Mouse (Mus musculus): ENCODE measurements around the gene Tnni2. TPM values are rescaled to one million over a fixed set of nuclear protein-coding genes. Genes with fewer than 3 reads are reported as not detected.

The Tnni2 gene
- polyA plus RNA-seq, 1 experiment, result 1.2 TPM

DNA sequence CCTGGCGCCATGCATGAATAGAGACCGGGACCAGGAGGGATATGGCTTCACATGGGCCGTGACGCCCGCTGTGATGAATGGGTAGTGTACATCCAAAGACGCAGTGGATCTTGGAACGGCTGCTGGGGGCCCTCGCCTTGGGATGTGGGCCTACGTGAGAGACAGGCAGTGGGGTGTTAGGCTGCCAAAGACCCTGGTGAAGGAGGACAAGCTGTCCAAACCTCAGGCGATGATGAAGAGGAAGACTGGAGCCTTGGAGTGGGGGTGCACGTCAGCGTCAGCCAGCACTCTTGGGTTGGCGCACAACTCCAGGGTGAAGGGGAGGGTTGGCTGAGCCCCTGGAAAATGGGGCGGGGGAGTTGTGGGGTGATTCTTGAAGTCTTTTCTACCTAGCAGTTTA, 10.5 kb upstream of the Tnni2 start:
- no peak for DNase-seq (ENCODE audit: low read depth)
- TF ChIP-seq CTCF (IDR thresholded peaks at IDR 0.05; ENCODE audit: borderline replicate concordance, extremely low read depth, insufficient read depth, insufficient read length) (no peak), POLR2A (IDR thresholded peaks at IDR 0.05; ENCODE audit: borderline replicate concordance, extremely low read depth, insufficient read depth, insufficient read length, poor library complexity, severe bottlenecking) (no peak)

DNA sequence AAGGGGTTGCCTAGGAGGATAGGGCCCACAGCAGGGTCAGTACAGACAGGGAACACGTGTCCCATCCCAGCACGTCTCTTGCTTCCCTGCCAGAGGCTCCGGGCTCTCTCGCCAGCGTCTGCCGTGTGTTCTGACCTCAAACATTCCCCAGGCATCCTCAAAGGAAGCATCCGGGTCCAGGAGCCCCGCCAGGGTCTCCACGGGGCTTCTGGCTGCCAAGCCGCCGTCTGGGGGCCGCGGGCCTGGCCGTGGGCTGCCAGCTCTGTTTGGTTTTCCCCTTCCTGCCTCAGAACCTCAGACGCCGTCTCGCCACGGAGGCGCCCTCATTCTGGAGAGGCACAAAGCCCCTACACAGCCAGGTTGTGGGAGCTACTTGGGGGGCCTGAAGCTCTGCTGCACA, 8.0 kb upstream of the Tnni2 start:
- TF ChIP-seq POLR2A (IDR thresholded peaks at IDR 0.05; ENCODE audit: borderline replicate concordance, extremely low read depth, insufficient read depth, insufficient read length, poor library complexity, severe bottlenecking), result no peak
- no peak for TF ChIP-seq CTCF (IDR thresholded peaks at IDR 0.05; ENCODE audit: borderline replicate concordance, extremely low read depth, insufficient read depth, insufficient read length)
- DNase-seq (ENCODE audit: low read depth), result no peak

DNA sequence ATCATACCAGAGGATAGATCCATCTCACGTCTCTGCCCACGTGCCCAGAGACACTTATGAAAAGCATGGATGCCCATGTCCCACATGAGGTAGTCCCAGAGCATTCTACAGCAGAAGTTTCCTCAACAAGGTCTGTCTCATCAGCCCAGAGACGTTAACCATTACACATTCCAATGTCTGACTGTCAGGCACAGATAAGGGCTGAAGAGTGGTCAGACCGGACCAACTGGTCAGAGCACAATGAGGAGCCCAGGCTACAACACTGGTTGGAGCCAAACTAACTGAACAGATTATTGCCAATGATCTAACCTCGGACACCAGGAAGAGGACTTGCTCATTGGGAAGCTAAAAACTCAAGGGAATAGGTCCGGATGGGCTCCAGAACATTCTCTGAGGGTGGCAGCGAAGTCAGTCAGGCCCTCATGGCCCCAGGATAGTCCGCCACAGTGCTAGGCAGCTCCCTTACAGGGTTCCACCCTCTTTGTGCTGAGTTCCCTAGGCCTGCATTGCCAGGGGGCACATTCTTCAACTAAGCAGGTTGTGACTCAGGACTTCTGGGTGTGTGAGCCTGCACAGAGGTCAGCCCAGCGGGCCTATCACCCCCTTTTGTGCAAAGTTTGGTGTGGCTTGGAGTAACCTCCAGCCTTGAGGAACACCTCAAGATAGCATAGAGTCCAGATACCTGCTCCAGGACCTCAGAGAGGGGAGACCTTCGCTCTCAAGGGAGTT, 7.3 kb upstream of the Tnni2 start, which contains the start of gene Syt8:
TSS of gene Syt8 (plus strand) at position 714 of the 729 bp plus-strand sequence.
- TF ChIP-seq POLR2A (IDR thresholded peaks at IDR 0.05; ENCODE audit: borderline replicate concordance, extremely low read depth, insufficient read depth, insufficient read length, poor library complexity, severe bottlenecking), result no peak
- no peak for TF ChIP-seq CTCF (IDR thresholded peaks at IDR 0.05; ENCODE audit: borderline replicate concordance, extremely low read depth, insufficient read depth, insufficient read length)
- no peak for DNase-seq (ENCODE audit: low read depth)

DNA sequence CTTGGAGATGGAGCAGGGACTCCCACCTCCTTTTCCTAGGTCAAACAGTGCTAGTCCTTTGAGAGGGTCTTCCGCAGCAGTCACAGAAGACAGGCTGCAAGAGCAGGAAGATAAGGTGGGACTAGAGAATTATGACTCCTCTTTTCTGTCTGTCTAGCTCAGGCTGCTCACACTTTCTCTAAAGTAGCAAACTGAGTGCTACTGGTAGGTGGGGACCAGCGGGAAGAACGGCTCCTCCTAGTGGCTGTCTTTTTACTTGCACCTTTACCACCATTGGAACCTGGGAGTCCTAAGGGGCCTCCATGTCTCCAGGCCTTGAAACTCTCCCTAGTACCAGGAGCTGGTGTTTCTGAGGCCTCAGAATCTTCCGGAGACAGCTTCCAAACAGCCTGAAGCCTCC, 6.1 kb upstream of the Tnni2 start:
- DNase-seq (ENCODE audit: low read depth), result peak; percentile 71

DNA sequence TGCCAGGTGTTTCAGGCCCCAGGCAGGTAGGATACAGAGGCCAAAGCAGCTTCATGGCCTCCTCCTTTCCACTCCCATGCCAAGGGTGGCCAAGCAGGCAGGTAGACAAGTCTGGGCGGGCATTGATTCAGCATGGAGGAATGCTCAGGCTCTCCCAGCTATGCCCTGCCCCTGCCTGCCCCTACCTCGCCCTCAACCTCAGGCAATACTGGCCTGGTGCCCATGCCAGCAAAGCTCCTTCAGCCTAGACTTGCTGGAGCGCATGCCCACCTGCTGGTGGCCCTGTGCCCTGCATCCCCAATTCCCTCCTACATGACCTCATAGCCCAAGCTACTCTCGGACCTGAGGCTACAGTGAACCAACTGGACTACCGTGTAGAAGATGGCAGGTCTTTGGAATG, 4.3 kb upstream of the Tnni2 start:
- TF ChIP-seq POLR2A (IDR thresholded peaks at IDR 0.05; ENCODE audit: borderline replicate concordance, extremely low read depth, insufficient read depth, insufficient read length, poor library complexity, severe bottlenecking) (no peak), CTCF (IDR thresholded peaks at IDR 0.05; ENCODE audit: borderline replicate concordance, extremely low read depth, insufficient read depth, insufficient read length) (no peak)
- DNase-seq (ENCODE audit: low read depth), result no peak

More for the DNA sequence above, 6.1 kb upstream of the Tnni2 start:
- TF ChIP-seq POLR2A (IDR thresholded peaks at IDR 0.05; ENCODE audit: borderline replicate concordance, extremely low read depth, insufficient read depth, insufficient read length, poor library complexity, severe bottlenecking) (no peak), CTCF (IDR thresholded peaks at IDR 0.05; ENCODE audit: borderline replicate concordance, extremely low read depth, insufficient read depth, insufficient read length) (peak; percentile 76; the same call in 1 of the 2 replicates)

DNA sequence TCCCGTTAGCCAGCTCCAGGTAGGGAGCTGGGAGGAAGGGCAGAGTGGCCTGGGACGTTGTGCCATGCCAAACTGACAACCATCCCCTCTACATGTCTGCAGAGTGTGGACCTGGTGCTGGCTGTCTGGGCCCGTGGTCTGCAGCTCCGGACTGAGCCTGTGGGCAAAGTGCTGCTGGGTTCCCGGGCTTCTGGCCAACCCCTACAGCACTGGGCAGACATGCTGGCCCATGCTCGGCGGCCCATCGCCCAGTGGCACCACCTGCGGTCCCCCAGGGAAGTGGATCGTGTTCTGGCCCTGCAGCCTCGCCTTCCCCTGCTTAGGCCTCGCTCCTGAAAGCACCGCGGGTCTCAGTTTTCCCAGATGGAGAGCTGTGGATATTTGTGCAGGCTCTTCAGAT, 1.6 kb upstream of the Tnni2 start:
- no peak for TF ChIP-seq POLR2A (IDR thresholded peaks at IDR 0.05; ENCODE audit: borderline replicate concordance, extremely low read depth, insufficient read depth, insufficient read length, poor library complexity, severe bottlenecking)
- no peak for TF ChIP-seq CTCF (IDR thresholded peaks at IDR 0.05; ENCODE audit: borderline replicate concordance, extremely low read depth, insufficient read depth, insufficient read length)

DNA sequence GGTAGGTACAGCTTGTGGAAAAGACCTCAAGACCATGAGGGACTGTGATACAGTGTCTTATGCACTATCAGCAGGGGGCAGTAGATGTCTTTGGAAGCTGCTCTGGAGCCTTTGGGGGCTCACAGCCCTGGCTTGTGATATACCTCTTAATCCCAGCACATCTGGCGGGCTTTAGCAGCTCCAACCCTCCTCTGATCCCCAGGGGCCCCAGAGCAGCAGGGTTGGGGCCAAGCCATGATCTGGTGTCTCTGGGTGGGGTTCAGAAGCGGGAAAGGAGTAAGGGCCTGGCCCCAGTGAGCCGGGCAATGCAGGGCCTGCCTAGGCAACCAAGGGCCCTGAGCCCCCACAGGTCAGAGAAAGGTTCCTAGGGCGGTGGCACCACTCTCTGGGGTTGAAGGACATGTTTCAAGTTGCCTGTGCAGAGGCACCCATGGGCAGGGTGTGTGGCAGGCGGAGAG, 922 bp upstream of the Tnni2 start:
- DNase-seq (ENCODE audit: low read depth), result peak; percentile 74
- TF ChIP-seq POLR2A (IDR thresholded peaks at IDR 0.05; ENCODE audit: borderline replicate concordance, extremely low read depth, insufficient read depth, insufficient read length, poor library complexity, severe bottlenecking) (no peak), CTCF (IDR thresholded peaks at IDR 0.05; ENCODE audit: borderline replicate concordance, extremely low read depth, insufficient read depth, insufficient read length) (peak; percentile 66; the same call in 1 of the 2 replicates)

More for the DNA sequence above, 1.6 kb upstream of the Tnni2 start:
- DNase-seq (ENCODE audit: low read depth), result no peak

DNA sequence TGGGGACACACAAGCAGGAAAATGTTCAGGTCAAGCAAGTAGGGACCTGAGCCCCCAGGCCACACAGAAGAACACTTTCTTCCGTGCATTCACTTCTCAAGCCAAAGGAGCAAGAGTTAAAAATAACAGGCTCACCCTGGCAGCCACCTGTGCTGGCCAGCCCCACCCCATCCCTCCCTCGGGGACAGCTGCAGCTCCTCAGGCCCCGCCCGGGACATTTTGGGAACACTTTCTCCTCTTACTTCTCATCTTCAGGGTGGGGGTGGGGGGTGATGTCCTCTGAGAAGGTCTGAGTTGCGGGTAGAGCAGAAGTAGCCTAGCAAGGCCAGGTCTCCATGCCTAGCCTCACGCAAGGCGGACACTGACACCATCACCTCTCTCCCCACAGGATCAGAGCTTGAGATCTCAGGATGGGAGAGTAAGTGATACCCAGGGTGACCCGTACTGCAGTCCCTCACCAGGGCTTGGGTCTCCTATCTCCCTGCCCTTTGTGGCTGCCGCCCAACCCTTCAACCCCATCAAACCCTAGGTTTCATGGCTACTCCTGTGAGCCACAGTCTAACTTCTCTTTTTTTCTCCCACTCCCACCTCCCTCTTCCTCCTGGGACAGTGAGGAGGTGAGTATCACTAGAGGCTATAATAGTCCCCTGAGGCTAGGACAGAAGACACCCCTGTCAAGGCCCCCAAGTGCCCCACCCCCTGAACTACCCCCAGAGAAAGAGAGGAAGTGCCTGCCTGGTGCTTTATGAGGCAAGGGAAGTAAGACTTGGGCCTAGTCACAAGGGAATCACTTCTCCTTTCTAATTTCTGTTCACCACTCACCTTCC, 686 bp downstream of the Tnni2 start:
- DNase-seq (ENCODE audit: low read depth), result no peak
- no peak for TF ChIP-seq POLR2A (IDR thresholded peaks at IDR 0.05; ENCODE audit: borderline replicate concordance, extremely low read depth, insufficient read depth, insufficient read length, poor library complexity, severe bottlenecking)
- TF ChIP-seq CTCF (IDR thresholded peaks at IDR 0.05; ENCODE audit: borderline replicate concordance, extremely low read depth, insufficient read depth, insufficient read length), result no peak

DNA sequence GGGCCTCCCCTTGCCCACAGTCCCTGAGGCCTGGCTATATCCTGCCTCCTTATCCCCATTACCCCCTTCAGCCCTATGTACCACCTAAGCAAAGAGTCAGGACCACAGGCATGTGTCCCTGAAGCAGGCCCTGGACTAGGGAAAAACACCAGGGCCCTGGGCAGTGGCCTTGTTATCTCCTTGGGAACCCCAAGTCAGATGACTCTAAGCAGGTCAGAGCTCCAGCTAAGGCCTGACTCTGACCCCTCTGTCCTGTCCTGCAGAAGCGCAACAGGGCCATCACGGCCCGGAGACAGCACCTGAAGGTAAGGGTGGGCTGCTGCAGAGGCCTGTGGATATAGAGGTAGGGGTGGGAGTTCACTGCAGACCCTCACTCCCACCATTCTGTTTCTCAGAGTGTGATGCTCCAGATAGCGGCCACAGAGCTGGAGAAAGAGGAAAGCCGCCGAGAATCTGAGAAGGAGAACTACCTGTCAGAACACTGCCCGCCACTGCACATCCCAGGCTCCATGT, 1.4 kb downstream of the Tnni2 start:
- DNase-seq (ENCODE audit: low read depth), result no peak
- TF ChIP-seq CTCF (IDR thresholded peaks at IDR 0.05; ENCODE audit: borderline replicate concordance, extremely low read depth, insufficient read depth, insufficient read length) (no peak), POLR2A (IDR thresholded peaks at IDR 0.05; ENCODE audit: borderline replicate concordance, extremely low read depth, insufficient read depth, insufficient read length, poor library complexity, severe bottlenecking) (no peak)

DNA sequence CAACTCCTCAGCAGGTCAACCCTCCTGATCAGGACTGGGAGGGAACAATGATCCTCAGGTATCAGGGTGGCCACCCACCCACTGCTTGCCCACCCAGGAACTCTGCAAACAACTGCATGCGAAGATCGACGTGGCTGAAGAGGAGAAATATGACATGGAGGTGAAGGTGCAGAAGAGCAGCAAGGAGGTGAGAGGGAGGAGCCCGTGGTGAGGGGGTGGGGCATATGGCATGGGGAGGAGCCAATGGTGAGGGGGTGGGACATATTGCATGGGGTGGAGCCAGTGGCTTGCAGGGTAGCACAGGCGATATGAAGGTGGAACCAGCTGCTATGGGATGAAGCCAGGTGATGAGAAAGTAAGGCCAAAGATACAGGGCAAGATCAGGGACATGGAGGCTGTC, 1.9 kb downstream of the Tnni2 start:
- no peak for DNase-seq (ENCODE audit: low read depth)
- TF ChIP-seq CTCF (IDR thresholded peaks at IDR 0.05; ENCODE audit: borderline replicate concordance, extremely low read depth, insufficient read depth, insufficient read length), result no peak

DNA sequence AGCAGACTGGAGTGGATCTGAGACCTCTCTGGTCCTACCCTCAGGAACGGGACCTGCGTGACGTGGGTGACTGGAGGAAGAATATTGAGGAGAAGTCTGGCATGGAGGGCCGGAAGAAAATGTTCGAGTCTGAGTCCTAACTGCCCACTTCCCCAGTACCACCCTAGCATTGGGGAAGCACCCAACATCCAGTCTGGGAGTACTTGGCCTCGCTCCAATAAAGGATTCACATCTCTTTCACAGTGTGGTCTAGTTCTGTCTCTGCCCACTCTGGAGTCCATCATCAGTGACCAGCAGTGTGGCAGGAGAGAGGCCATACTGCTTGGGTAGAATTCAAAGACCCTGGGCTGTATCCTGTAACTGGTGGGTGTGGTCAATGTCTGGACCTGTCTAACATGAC, 2.6 kb downstream of the Tnni2 start:
- TF ChIP-seq CTCF (IDR thresholded peaks at IDR 0.05; ENCODE audit: borderline replicate concordance, extremely low read depth, insufficient read depth, insufficient read length) (no peak), POLR2A (IDR thresholded peaks at IDR 0.05; ENCODE audit: borderline replicate concordance, extremely low read depth, insufficient read depth, insufficient read length, poor library complexity, severe bottlenecking) (no peak)
- no peak for DNase-seq (ENCODE audit: low read depth)

Measured in brain, embryonic 14.5 days (tissue).